Mouse (Mus musculus) myocyte (in vitro differentiated cells): Measurements from ENCODE around the gene Nek4.

Experiments
- E2F4 ChIP-seq: IDR thresholded peaks from one replicate; pipeline ENCODE4 v1.6.1; 2011; ENCODE audit warnings: mild to moderate bottlenecking, control low read depth, moderate library complexity; ENCODE audit not compliant: insufficient read depth
- MAX ChIP-seq: IDR thresholded peaks from one replicate; pipeline ENCODE4 v1.6.1; 2011; ENCODE audit warnings: low read depth, mild to moderate bottlenecking, control low read depth
- MYOD1 ChIP-seq, 3 experiments: IDR thresholded peaks; one replicate each; pipeline ENCODE4 v1.6.1; 2011; ENCODE audit warnings: control low read depth in 2 of 3, low read depth in 2 of 3, mild to moderate bottlenecking in 2 of 3, moderate library complexity in 1 of 3; ENCODE audit not compliant: insufficient read length in 2 of 3, control insufficient read depth in 1 of 3
- MYOG ChIP-seq, 3 experiments: IDR thresholded peaks; one replicate each; pipeline ENCODE4 v1.6.1; 2011; ENCODE audit warnings: control low read depth in 2 of 3, low read depth in 2 of 3, mild to moderate bottlenecking in 2 of 3; ENCODE audit not compliant: insufficient read length in 2 of 3, control insufficient read depth in 1 of 3, insufficient read depth in 1 of 3
- POLR2A ChIP-seq: IDR thresholded peaks from one replicate; pipeline ENCODE4 v1.6.1; 2011; ENCODE audit warnings: low read depth, mild to moderate bottlenecking, control low read depth, moderate library complexity; ENCODE audit not compliant: insufficient read length

DNA sequence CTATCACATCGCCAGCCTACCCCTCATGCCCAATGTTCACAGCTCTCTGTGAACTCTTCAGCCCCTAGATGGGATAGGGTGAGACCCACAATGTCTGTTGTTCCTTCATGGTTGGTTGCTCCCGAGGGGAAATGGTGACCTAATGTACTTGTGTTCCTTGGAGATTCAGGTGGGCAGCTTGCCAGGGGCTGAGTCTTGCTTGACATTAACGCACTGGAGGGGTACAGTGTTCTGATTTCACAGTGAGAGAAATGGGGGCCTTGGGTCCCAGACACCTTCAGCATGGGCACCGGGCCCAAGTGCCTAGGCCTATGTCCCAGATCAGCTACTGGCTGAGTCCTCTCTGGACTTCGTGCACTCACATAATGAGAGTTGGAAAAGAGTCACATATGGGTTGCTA is 37.8 kb upstream of the Nek4 start:
- no peak for TF ChIP-seq MYOG (IDR thresholded peaks at IDR 0.05; ENCODE audit: control insufficient read depth in 1 of 3, insufficient read depth in 1 of 3, insufficient read length in 2 of 3, low read depth in 2 of 3)
- no peak for TF ChIP-seq MYOD1 (IDR thresholded peaks at IDR 0.05; ENCODE audit: control insufficient read depth in 1 of 3, insufficient read length in 2 of 3, low read depth in 2 of 3)
- no peak for TF ChIP-seq POLR2A
- no peak for TF ChIP-seq E2F4
- no peak for TF ChIP-seq MAX
